Mouse (Mus musculus): Measurements from ENCODE around the gene Sema6d. TPM values are rescaled to one million over a fixed set of nuclear protein-coding genes. Genes with fewer than 3 reads are reported as not detected.

Sema6d gene
- polyA plus RNA-seq, 1 experiment from 2014 or later: 19.0 TPM

GRCm38 (mm10) chr2:124640500-124641193, 550.9 kb downstream of the Sema6d start:
- H3K36me3 ChIP-seq (ENCODE audit: control insufficient read depth, insufficient read depth, low read length): no peaks in the 10 kb centered on the region
- WGBS: 39% methylated on average over 6 of the region's 6 CpGs
- H3K27ac ChIP-seq (ENCODE audit: low read length): no peak overlapping the region
- H3K4me2 ChIP-seq (ENCODE audit: low read depth, low read length): no peak overlapping the region
- ATAC-seq (ENCODE audit: low read depth): no peak
- H3K4me1 ChIP-seq (replicated peaks; ENCODE audit: control insufficient read depth, insufficient read depth, low read length): no peaks in the 10 kb centered on the region
- H3K4me3 ChIP-seq (ENCODE audit: low read length): no peak overlapping the region
- no peak overlapping the region for H3K9ac ChIP-seq (ENCODE audit: low read length)
- no peaks in the 10 kb centered on the region for H3K9me3 ChIP-seq (ENCODE audit: control insufficient read depth, low read length)
- H3K27me3 ChIP-seq (ENCODE audit: control insufficient read depth, insufficient read depth, low read depth, low read length): no peaks in the 10 kb centered on the region

DNA sequence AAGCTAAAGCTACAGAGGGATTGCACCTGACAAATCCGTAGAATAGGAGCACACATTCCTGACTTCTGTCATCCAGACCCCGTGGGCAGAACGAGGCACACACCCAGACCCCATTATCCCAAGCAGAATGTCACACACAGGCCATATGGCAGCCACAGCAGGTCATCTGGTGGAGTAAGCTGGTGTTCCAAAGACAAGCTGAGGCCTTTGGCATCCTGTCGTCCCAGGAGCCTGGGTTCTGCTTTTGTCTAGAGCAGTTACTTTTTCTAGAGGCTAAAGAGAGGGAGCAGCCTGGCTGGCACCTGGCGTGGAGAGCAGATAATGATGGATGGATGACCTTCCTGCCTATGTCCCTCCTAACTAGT, 551.4 kb downstream of the Sema6d start:
- H3K9me3 ChIP-seq (ENCODE audit: control insufficient read depth, low read length): no peaks in the 10 kb centered on the region
- no peak for ATAC-seq (ENCODE audit: low read depth)
- H3K36me3 ChIP-seq (ENCODE audit: control insufficient read depth, insufficient read depth, low read length): no peaks in the 10 kb centered on the region
- no peak overlapping the region for H3K4me3 ChIP-seq (ENCODE audit: low read length)
- no peak overlapping the region for H3K27ac ChIP-seq (ENCODE audit: low read length)
- H3K4me2 ChIP-seq (ENCODE audit: low read depth, low read length): no peak overlapping the region
- H3K27me3 ChIP-seq (ENCODE audit: control insufficient read depth, insufficient read depth, low read depth, low read length): no peaks in the 10 kb centered on the region
- WGBS: 43% methylated on average over 5 of the region's 5 CpGs
- no peaks in the 10 kb centered on the region for H3K4me1 ChIP-seq (replicated peaks; ENCODE audit: control insufficient read depth, insufficient read depth, low read length)
- no peak overlapping the region for H3K9ac ChIP-seq (ENCODE audit: low read length)

GRCm38 (mm10) chr2:124642131-124642530, 552.4 kb downstream of the Sema6d start:
- no peaks in the 10 kb centered on the region for H3K4me1 ChIP-seq (replicated peaks; ENCODE audit: control insufficient read depth, insufficient read depth, low read length)
- no peak overlapping the region for H3K27ac ChIP-seq (ENCODE audit: low read length)
- no peaks in the 10 kb centered on the region for H3K36me3 ChIP-seq (ENCODE audit: control insufficient read depth, insufficient read depth, low read length)
- H3K4me3 ChIP-seq (ENCODE audit: low read length): no peak overlapping the region
- 56% methylated on average over 3 of the region's 3 CpGs for WGBS
- no peak for ATAC-seq (ENCODE audit: low read depth)
- no peak overlapping the region for H3K9ac ChIP-seq (ENCODE audit: low read length)
- no peaks in the 10 kb centered on the region for H3K9me3 ChIP-seq (ENCODE audit: control insufficient read depth, low read length)
- H3K4me2 ChIP-seq (ENCODE audit: low read depth, low read length): no peak overlapping the region
- H3K27me3 ChIP-seq (ENCODE audit: control insufficient read depth, insufficient read depth, low read depth, low read length): no peaks in the 10 kb centered on the region

GRCm38 (mm10) chr2:124650609-124651008, 560.8 kb downstream of the Sema6d start:
- 79% methylated on average over 2 of the region's 2 CpGs for WGBS
- no peak overlapping the region for H3K4me2 ChIP-seq (ENCODE audit: low read depth, low read length)
- peak overlapping the region; percentile 53 for H3K27ac ChIP-seq (ENCODE audit: low read length)

DNA sequence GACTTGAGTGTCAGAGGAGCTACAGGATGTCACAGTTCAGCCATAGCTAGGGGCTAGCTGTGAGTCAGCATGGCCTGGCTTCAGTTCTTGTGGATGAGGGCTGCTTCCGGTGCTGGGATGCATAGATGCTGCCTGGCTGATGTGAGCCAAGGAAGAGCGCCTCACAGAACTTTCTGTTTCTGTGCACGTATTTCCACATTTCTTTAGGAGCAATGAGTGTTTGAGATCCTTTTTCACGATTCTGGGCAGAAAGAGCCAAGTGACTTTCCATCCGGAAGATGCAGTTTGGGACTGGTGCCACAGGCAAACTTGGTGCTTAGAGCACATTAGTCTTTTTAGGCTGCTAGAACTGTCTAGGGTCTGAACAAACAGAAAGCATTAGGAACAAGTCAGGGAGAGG, 561.4 kb downstream of the Sema6d start:
- Histone ChIP-seq H3K27me3 (ENCODE audit: control insufficient read depth, insufficient read depth, low read depth, low read length) (no peaks in the 10 kb centered on the region), H3K4me2 (ENCODE audit: low read depth, low read length) (no peak overlapping the region), H3K4me1 (replicated peaks; ENCODE audit: control insufficient read depth, insufficient read depth, low read length) (peaks cover 5% of the 10 kb centered on the region), H3K27ac (ENCODE audit: low read length) (peak overlapping the region; percentile 53), H3K4me3 (ENCODE audit: low read length) (no peak overlapping the region), H3K36me3 (ENCODE audit: control insufficient read depth, insufficient read depth, low read length) (peaks cover 3% of the 10 kb centered on the region; the same call in 1 of the 2 replicates), H3K9me3 (ENCODE audit: control insufficient read depth, low read length) (no peaks in the 10 kb centered on the region), H3K9ac (ENCODE audit: low read length) (no peak overlapping the region)
- ATAC-seq (ENCODE audit: low read depth): peak; percentile 94
- 46% methylated on average over 5 of the region's 5 CpGs for WGBS

More at GRCm38 (mm10) chr2:124650609-124651008, 560.8 kb downstream of the Sema6d start:
- no peak overlapping the region for H3K9ac ChIP-seq (ENCODE audit: low read length)
- H3K9me3 ChIP-seq (ENCODE audit: control insufficient read depth, low read length): no peaks in the 10 kb centered on the region
- ATAC-seq (ENCODE audit: low read depth): no peak
- no peaks in the 10 kb centered on the region for H3K27me3 ChIP-seq (ENCODE audit: control insufficient read depth, insufficient read depth, low read depth, low read length)
- peaks cover 5% of the 10 kb centered on the region for H3K4me1 ChIP-seq (replicated peaks; ENCODE audit: control insufficient read depth, insufficient read depth, low read length)
- H3K36me3 ChIP-seq (ENCODE audit: control insufficient read depth, insufficient read depth, low read length): peaks cover 3% of the 10 kb centered on the region; the same call in 1 of the 2 replicates
- H3K4me3 ChIP-seq (ENCODE audit: low read length): no peak overlapping the region

DNA sequence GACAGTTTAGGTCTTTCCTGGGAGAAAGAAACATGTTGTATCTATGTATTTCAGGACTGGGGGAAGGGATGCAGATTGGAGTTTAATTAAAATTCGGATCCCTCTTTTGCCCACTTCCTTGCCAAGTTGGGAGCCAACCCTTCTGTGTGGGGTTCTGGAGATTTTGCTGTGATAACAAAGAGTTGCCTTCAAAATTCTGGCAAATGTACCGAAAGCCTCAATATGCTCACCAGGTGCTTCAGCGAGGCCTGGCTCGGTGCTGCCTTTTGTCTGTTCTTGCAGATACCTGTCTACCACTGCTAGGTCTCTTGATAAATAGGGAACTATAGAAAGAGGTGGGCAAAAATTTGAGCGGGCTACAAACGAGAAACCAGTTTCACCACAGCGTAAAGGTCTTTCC, 563.4 kb downstream of the Sema6d start:
- ATAC-seq (ENCODE audit: low read depth): no peak
- no peak overlapping the region for H3K4me2 ChIP-seq (ENCODE audit: low read depth, low read length)

GRCm38 (mm10) chr2:124657358-124657757, 567.6 kb downstream of the Sema6d start:
- H3K9me3 ChIP-seq (ENCODE audit: control insufficient read depth, low read length): no peaks in the 10 kb centered on the region
- peaks cover 33% of the 10 kb centered on the region for H3K36me3 ChIP-seq (ENCODE audit: control insufficient read depth, insufficient read depth, low read length)
- no peak overlapping the region for H3K4me3 ChIP-seq (ENCODE audit: low read length)
- H3K4me2 ChIP-seq (ENCODE audit: low read depth, low read length): no peak overlapping the region
- no peak for ATAC-seq (ENCODE audit: low read depth)
- no peaks in the 10 kb centered on the region for H3K4me1 ChIP-seq (replicated peaks; ENCODE audit: control insufficient read depth, insufficient read depth, low read length)
- no peak overlapping the region for H3K27ac ChIP-seq (ENCODE audit: low read length)
- no peaks in the 10 kb centered on the region for H3K27me3 ChIP-seq (ENCODE audit: control insufficient read depth, insufficient read depth, low read depth, low read length)
- no peak overlapping the region for H3K9ac ChIP-seq (ENCODE audit: low read length)
- WGBS: 87% methylated on average over 11 of the region's 11 CpGs

More for the DNA sequence above, 563.4 kb downstream of the Sema6d start:
- Histone ChIP-seq H3K9ac (ENCODE audit: low read length) (no peak overlapping the region), H3K4me1 (replicated peaks; ENCODE audit: control insufficient read depth, insufficient read depth, low read length) (peaks cover 5% of the 10 kb centered on the region), H3K9me3 (ENCODE audit: control insufficient read depth, low read length) (no peaks in the 10 kb centered on the region), H3K4me3 (ENCODE audit: low read length) (no peak overlapping the region), H3K36me3 (ENCODE audit: control insufficient read depth, insufficient read depth, low read length) (peaks cover 15% of the 10 kb centered on the region), H3K27ac (ENCODE audit: low read length) (no peak overlapping the region), H3K27me3 (ENCODE audit: control insufficient read depth, insufficient read depth, low read depth, low read length) (no peaks in the 10 kb centered on the region)
- WGBS: 91% methylated on average over 7 of the region's 7 CpGs

DNA sequence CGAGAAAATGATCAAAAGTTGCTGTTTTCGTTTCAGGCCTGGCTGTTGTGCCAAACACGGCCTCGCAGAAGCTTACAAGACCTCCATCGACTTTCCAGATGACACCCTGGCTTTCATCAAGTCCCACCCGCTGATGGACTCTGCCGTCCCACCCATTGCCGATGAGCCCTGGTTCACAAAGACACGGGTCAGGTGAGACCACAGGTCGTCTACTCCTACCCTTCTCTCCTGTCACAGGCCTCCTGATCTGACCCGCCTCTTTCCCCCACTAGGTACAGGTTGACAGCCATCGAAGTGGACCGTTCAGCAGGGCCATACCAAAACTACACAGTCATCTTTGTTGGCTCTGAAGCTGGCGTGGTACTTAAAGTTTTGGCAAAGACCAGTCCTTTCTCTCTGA, 568.6 kb downstream of the Sema6d start:
- H3K36me3 ChIP-seq (ENCODE audit: control insufficient read depth, insufficient read depth, low read length): peaks cover 33% of the 10 kb centered on the region
- no peaks in the 10 kb centered on the region for H3K4me1 ChIP-seq (replicated peaks; ENCODE audit: control insufficient read depth, insufficient read depth, low read length)
- no peaks in the 10 kb centered on the region for H3K9me3 ChIP-seq (ENCODE audit: control insufficient read depth, low read length)
- ATAC-seq (ENCODE audit: low read depth): no peak
- no peak overlapping the region for H3K4me2 ChIP-seq (ENCODE audit: low read depth, low read length)
- no peak overlapping the region for H3K4me3 ChIP-seq (ENCODE audit: low read length)
- H3K27ac ChIP-seq (ENCODE audit: low read length): no peak overlapping the region
- no peak overlapping the region for H3K9ac ChIP-seq (ENCODE audit: low read length)
- H3K27me3 ChIP-seq (ENCODE audit: control insufficient read depth, insufficient read depth, low read depth, low read length): no peaks in the 10 kb centered on the region
- 88% methylated on average over 14 of the region's 14 CpGs for WGBS

DNA sequence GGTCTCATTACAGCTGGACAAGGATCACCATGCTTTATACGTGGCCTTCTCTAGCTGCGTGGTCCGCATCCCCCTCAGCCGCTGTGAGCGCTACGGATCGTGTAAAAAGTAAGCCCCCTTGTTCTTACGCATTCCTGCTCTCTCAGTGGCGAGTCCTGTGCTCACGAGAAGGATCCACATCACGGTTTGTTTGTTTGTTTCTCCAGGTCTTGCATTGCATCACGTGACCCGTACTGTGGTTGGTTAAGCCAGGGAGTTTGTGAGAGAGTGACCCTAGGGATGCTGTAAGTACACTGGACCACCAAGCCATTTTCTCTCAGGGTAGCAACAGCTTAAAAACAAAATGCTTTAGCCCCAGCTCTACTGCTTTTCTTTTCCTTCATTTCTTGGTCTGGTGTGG, 569.8 kb downstream of the Sema6d start:
- 89% methylated on average over 13 of the region's 13 CpGs for WGBS
- Histone ChIP-seq H3K9me3 (ENCODE audit: control insufficient read depth, low read length) (no peaks in the 10 kb centered on the region), H3K36me3 (ENCODE audit: control insufficient read depth, insufficient read depth, low read length) (peaks cover 37% of the 10 kb centered on the region), H3K4me1 (replicated peaks; ENCODE audit: control insufficient read depth, insufficient read depth, low read length) (no peaks in the 10 kb centered on the region), H3K4me3 (ENCODE audit: low read length) (no peak overlapping the region), H3K27ac (ENCODE audit: low read length) (no peak overlapping the region), H3K4me2 (ENCODE audit: low read depth, low read length) (no peak overlapping the region), H3K27me3 (ENCODE audit: control insufficient read depth, insufficient read depth, low read depth, low read length) (no peaks in the 10 kb centered on the region), H3K9ac (ENCODE audit: low read length) (no peak overlapping the region)
- ATAC-seq (ENCODE audit: low read depth): no peak

Measured in lung, embryonic 16.5 days (tissue).